Mouse (Mus musculus) liver, postnatal 0 days (tissue): ENCODE data around the gene Cyb561d2.
A peak's percentile ranks its signal among the peaks of the same experiment; 100 is the strongest.

Experiments
- CTCF ChIP-seq: sonication (generic); IDR thresholded peaks from 2 replicates; pipeline ENCODE4 v1.5.1; 2016; ENCODE audit warnings: antibody characterized with exemption, low read depth
- EP300 ChIP-seq: IDR thresholded peaks from 2 replicates; pipeline ENCODE4 v1.6.1; 2016; ENCODE audit warnings: antibody characterized with exemption, low read depth, mild to moderate bottlenecking

DNA sequence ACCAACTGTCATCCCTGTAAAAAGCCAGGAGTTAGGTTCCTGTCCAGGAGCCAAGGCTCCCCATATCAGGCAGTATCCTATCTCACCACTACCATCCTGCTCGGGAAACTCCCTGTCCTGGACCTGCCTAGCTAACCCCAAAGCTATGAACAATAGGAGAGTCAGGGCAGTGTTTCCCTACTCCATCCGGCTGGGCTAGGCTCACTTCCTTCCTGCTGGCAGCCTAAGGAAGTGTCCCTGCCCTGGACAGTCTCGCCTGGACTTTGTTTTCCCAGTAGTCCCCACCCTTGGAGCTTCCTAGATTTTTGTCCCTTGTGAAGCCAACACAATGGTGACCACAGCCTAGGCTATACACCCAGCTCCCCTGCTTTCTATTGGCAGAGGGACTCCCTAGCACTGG is 24.9 kb upstream of the Cyb561d2 start:
- TF ChIP-seq EP300 (0 out of 2 replicates have a peak, but pooled peaks have one; percentile 16), CTCF (no peak)
